Comparison of ENCODE assay signal across 10 mouse cellular contexts in genomic region chr3:28554934-28555333, GRCm38 (mm10).
DNase-seq lines count a peak whose midpoint lies in the region; ATAC-seq and TF ChIP-seq lines count a peak whose summit lies in the region.
"Had no signal": no experiment of that assay in that cellular context is flagged by ENCODE, and none has a peak within 500 bp of the region (broad histone marks: within the 10 kb centered on the region; RNA-seq: fewer than 3 reads in every experiment).

No protein-coding gene starts in this region.

- no peak overlapping the region for H3K9ac ChIP-seq in midbrain, postnatal 0 days (replicated peaks; ENCODE audit: low read length, poor library complexity, severe bottlenecking)
- H3K9ac ChIP-seq: midbrain, embryonic 12.5 days had no signal

- H3K27ac ChIP-seq in midbrain, postnatal 0 days (ENCODE audit: low read depth, low read length) = no peak overlapping the region
- H3K27ac ChIP-seq: midbrain, embryonic 12.5 days had no signal

- H3K4me2 ChIP-seq in midbrain, postnatal 0 days (ENCODE audit: low read depth, low read length, poor library complexity, severe bottlenecking) = no peak overlapping the region
- H3K4me2 ChIP-seq: midbrain, embryonic 12.5 days had no signal

- no peak overlapping the region for H3K4me3 ChIP-seq in midbrain, postnatal 0 days (ENCODE audit: low read depth, low read length)
- H3K4me3 ChIP-seq: midbrain, embryonic 12.5 days had no signal

- peaks cover 8% of the 10 kb centered on the region; the same call in 1 of the 2 replicates for H3K4me1 ChIP-seq in midbrain, postnatal 0 days (ENCODE audit: insufficient read depth, low read length)

- no peaks in the 10 kb centered on the region for H3K27me3 ChIP-seq in midbrain, postnatal 0 days (ENCODE audit: insufficient read depth, low read length)
- H3K27me3 ChIP-seq: CH12.LX; midbrain, embryonic 12.5 days had no signal

- WGBS in midbrain, postnatal 0 days = 69% methylated on average over 9 of the region's 9 CpGs

- DNase-seq in heart, adult 11 months = peak; percentile 72
- no peak for DNase-seq in heart, adult 9 months (ENCODE audit: low spot score in 2 of 2)
- peak; percentile 74 for DNase-seq in 416B (ENCODE audit: low read depth)
- peak; percentile 65 for DNase-seq in cerebellum, adult 9-11 months
- DNase-seq in midbrain, postnatal 0 days (ENCODE audit: low spot score) = peak; percentile 71
- no peak for DNase-seq in liver
- DNase-seq in kidney, postnatal 36 days = no peak
- DNase-seq in embryo, embryonic 10 days (ENCODE audit: low spot score) = no peak

- H3K9me3 ChIP-seq in midbrain, postnatal 0 days (ENCODE audit: low read length) = no peaks in the 10 kb centered on the region
- H3K9me3 ChIP-seq: midbrain, embryonic 12.5 days had no signal

- peaks cover 7% of the 10 kb centered on the region for H3K36me3 ChIP-seq in midbrain, postnatal 0 days (ENCODE audit: insufficient read depth, low read length)

- ATAC-seq in midbrain, postnatal 0 days (ENCODE audit: low FRiP score) = no peak

- no peak for TF ChIP-seq CTCF in midbrain, postnatal 0 days (IDR thresholded peaks at IDR 0.05)

Comparison
In these comparisons a context has a peak if more than half of its experiments do, and no peak if none do; other contexts are left out.
1. DNase-seq: peak in heart, adult 11 months (single experiment), 416B (single experiment), cerebellum, adult 9-11 months (single experiment) and midbrain, postnatal 0 days (single experiment); none in heart, adult 9 months (0 of 2), liver (single experiment), kidney, postnatal 36 days (0 of 2) and embryo, embryonic 10 days (single experiment).